Mouse (Mus musculus): Measurements from ENCODE around the gene Brca1. TPM values are rescaled to one million over a fixed set of nuclear protein-coding genes. Genes with fewer than 3 reads are reported as not detected.

Brca1 gene
- 4.3 TPM for polyA plus RNA-seq (2017; shearing (Covaris generic))

DNA sequence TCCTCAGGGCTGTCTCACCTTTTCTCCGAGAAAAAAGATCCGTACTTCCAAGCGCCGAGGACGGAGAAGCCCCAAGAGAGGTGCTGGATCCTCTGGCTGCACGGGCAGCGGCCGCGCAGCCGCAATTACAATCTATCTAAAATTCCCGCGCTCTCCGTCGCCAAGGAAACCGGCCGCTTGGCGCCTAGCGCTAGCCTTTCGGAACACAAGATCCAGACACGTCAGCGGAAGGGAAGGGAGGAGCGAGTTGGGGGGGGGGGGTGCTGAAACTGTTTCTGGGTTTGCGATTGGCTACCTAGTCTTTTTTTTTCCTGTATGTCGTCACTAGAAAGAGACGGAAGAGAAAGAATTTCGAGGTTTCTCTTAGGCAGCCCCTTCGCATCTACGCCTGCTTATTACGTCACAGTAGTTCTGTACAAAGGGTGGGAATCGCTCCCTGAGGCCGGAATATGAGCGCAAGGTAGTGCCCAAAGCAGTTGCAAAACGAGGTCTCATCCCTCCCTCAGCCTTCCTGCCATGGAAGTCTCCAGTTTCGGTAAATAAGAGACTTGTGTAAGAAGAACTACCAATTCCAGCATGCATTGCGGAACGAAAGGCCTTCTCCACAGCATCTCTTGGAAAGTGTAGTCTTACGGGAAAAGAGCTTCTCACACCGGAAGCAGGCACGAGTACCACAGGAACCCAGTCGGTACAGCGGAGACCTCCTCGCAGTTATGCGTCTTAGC, at the start of gene Brca1, which contains the start of gene Nbr1:
Gene Brca1 (minus strand): TSS at position 205 of the 725 bp plus-strand sequence.
Gene Nbr1 (plus strand): TSS at position 399 of the 725 bp plus-strand sequence.

DNA sequence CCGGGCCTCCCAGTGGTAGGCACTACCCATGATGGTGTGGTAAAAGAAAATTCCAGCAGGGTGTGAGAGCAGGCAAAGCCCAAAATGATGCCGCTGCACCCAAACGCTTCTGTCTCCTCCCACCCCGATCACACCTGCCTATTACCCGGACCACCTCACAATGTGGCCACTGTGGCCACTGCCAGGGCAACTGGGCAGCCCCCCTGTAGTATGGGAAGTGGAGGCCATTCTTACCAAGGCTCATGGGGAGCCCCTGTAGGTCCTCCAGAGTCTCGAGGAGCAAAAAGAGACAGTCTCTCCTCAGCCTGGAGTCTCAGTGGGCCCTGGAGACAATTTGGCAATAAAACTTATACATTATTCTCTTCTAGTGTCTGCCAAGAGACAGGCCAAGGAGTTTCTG, 47.4 kb upstream of the Brca1 start, which contains the start of gene Gm11634:
Gene Gm11634 (minus strand): TSS at position 101 of the 400 bp plus-strand sequence.

DNA sequence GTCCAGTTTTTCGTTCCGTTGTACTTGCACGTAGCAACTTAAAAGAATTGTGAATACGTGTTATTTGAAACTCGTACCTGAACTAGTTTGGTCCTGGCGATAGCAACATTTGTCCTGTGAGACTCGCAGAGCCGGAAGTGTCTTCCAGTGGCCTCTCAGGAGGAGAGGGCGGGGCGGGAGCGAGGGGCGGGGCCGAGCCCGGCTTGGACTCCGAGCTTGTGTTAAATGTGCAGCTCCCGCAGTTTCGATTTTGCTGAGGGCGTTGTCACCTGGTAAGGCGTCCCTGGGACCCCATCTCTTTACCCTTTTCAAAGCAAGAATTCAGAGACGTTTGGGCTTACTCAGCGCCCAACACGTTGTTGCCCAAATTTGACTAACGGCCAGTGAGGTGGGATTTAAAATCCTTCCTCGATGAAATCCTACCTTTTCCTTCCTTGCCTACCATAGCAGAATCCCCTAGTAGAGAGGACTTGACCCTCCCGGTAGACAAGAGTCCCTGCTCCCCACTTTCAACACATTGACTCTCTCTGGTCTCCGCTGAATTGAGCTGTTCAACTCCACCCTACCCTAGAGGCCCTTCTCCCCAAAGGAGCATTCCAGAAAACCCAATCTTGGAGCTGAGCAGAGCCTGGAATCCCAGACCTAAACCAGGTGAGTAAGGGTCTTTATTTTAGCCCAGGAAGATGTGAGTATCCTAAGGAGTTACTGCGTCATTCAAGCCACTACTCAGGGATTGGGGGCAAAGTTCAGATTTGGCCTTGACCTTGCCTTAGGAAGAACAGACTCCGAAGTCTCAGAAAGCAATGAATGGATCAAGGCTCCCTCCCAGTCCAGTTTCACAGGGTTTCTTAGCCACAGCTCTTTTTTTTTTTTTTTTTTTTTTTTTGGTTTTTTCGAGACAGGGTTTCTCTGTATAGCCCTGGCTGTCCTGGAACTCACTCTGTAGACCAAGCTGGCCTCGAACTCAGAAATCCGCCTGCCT, 30.6 kb upstream of the Brca1 start, which contains the start of gene Tmem106a:
Gene Tmem106a (plus strand): TSS at position 189 of the 982 bp plus-strand sequence.

DNA sequence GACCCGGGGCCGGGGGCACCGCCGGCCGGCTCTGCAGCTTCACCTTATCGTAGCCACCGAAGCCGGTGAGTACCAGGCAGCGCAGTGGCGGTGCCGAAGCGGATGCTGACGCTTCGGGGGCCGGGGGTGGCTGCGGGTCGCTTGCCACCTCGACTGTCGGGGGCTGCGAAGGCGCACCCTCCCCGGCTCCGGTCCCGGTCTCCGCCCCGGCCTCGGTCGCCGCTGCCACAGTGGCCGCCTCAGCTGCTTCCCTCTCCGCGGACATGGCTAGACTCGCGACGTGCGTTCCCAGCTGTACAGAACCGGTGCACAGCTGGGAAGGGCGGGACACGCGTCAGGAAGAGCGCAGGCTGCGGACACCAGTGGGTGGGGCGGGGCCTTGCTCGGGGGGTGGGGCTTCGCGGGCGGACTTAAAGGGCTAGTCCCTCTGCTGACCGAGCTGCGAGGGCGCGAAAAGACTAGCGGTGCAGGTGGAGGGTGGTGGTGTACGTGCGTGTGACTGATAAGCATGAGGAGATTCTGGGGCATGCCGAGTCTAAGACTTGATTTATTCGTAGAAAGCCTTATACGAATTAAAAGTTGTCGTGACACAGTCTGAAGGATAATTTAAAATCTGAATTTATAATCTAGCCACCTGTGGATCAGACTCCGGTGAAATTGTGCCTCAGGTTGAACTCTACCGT, 85.7 kb downstream of the Brca1 start, which contains the start of gene Vat1:
Gene Vat1 (minus strand): TSS at position 362 of the 683 bp plus-strand sequence.

GRCm38 (mm10) chr11:101464211-101465100, 87.3 kb downstream of the Brca1 start, which contains the start of gene Rnd2:
Rnd2 (plus strand) TSS chr11:101464999.

GRCm38 (mm10) chr11:101448274-101448746, 103.4 kb downstream of the Brca1 start, which contains the start of gene Ifi35:
Ifi35 (plus strand) TSS chr11:101448407.

GRCm38 (mm10) chr11:101442127-101442693, 109.5 kb downstream of the Brca1 start, which contains the start of gene Rpl27:
Rpl27 (plus strand) TSS chr11:101442298.

Other genes starting within 250 kb of the Brca1 start
- 208 TPM for gene Becn1, start 249.7 kb downstream of the Brca1 start, polyA plus RNA-seq (2017; shearing (Covaris generic))
- 178 TPM for gene Psme3, start 235.7 kb downstream of the Brca1 start, polyA plus RNA-seq (2017; shearing (Covaris generic))
- gene Aoc2, start 226.9 kb downstream of the Brca1 start, polyA plus RNA-seq (2017; shearing (Covaris generic)): 4.7 TPM
- not detected for gene Aoc3, start 221.3 kb downstream of the Brca1 start, polyA plus RNA-seq (2017; shearing (Covaris generic))
- not detected for gene G6pc, start 184.4 kb downstream of the Brca1 start, polyA plus RNA-seq (2017; shearing (Covaris generic))
- gene Aarsd1, start 134.3 kb downstream of the Brca1 start, polyA plus RNA-seq (2017; shearing (Covaris generic)): 27.6 TPM
- not detected for gene Gm27029, start 127.2 kb downstream of the Brca1 start, polyA plus RNA-seq (2017; shearing (Covaris generic))
- 29.5 TPM for gene Rundc1, start 126.9 kb downstream of the Brca1 start, polyA plus RNA-seq (2017; shearing (Covaris generic))
- 3.8 TPM for gene Ptges3l, start 126.6 kb downstream of the Brca1 start, polyA plus RNA-seq (2017; shearing (Covaris generic))
- gene Rpl27, start 109.7 kb downstream of the Brca1 start, polyA plus RNA-seq (2017; shearing (Covaris generic)): 269 TPM
- gene Ifi35, start 103.5 kb downstream of the Brca1 start, polyA plus RNA-seq (2017; shearing (Covaris generic)): 128 TPM
- gene Rnd2, start 87.0 kb downstream of the Brca1 start, polyA plus RNA-seq (2017; shearing (Covaris generic)): 0.25 TPM
- gene Vat1, start 85.7 kb downstream of the Brca1 start, polyA plus RNA-seq (2017; shearing (Covaris generic)): 0.36 TPM
- 127 TPM for gene Nbr1, start 194 bp upstream of the Brca1 start, polyA plus RNA-seq (2017; shearing (Covaris generic))
- gene Tmem106a, start 30.3 kb upstream of the Brca1 start, polyA plus RNA-seq (2017; shearing (Covaris generic)): 2.2 TPM
- gene Gm11634, start 47.3 kb upstream of the Brca1 start, polyA plus RNA-seq (2017; shearing (Covaris generic)): not detected
- gene Rdm1, start 75.2 kb upstream of the Brca1 start, polyA plus RNA-seq (2017; shearing (Covaris generic)): 30.2 TPM
- 1.8 TPM for gene Arl4d, start 113.6 kb upstream of the Brca1 start, polyA plus RNA-seq (2017; shearing (Covaris generic))
- 73.4 TPM for gene Dhx8, start 181.0 kb upstream of the Brca1 start, polyA plus RNA-seq (2017; shearing (Covaris generic))
- not detected for gene Etv4, start 233.4 kb upstream of the Brca1 start, polyA plus RNA-seq (2017; shearing (Covaris generic))